Mouse (Mus musculus) adrenal gland, postnatal 36 days (tissue): Measurements from ENCODE around the gene Oaz3. TPM values are rescaled to one million over a fixed set of nuclear protein-coding genes. Genes with fewer than 3 reads are reported as not detected.

ENCODE experiments used
- DNase-seq, 2 experiments: peaks; one replicate each; pipeline ENCODE4 v3.0.0; 2021; ENCODE audit warnings: mixed read lengths in 1 of 2
- long read RNA-seq, 2 experiments: library from polyadenylated mRNA; stranded (forward); transcript quantifications; one replicate each; pipeline ENCODE4 v2.0.0; 2021; ENCODE audit warnings: borderline sequencing depth in 2 of 2
- total RNA-seq, 2 experiments: library from RNA; stranded (reverse); gene quantifications; 2 replicates each; pipeline ENCODE4 v1.2.3; 2021

Oaz3 gene
- not detected for total RNA-seq
- long read RNA-seq, experiment 1, partial matches to known transcripts: 0 of 1 reads
- long read RNA-seq, experiment 1, other reads (novel, unspliced or antisense): 0 of 1 reads
- long read RNA-seq, experiment 2: 0 reads

GRCm38 (mm10) chr3:94443597-94443964, at the start of gene Oaz3:
Gene Oaz3 (minus strand): TSS chr3:94443915.
- DNase-seq: peak in 1 of 2 experiments; percentile 32

- no peak for DNase-seq
Observed at GRCm38 (mm10) chr3:94487581-94487980, 43.9 kb upstream of the Oaz3 start.

GRCm38 (mm10) chr3:94485922-94486321, 42.2 kb upstream of the Oaz3 start:
- no peak for DNase-seq

- DNase-seq: peak; percentile 40 to 49
Observed at GRCm38 (mm10) chr3:94483790-94484439, 40.2 kb upstream of the Oaz3 start.

GRCm38 (mm10) chr3:94482764-94483385, 39.2 kb upstream of the Oaz3 start:
- DNase-seq: peak; percentile 41 to 47

GRCm38 (mm10) chr3:94481429-94481828, 37.7 kb upstream of the Oaz3 start:
- DNase-seq: no peak

- no peak for DNase-seq
Observed at GRCm38 (mm10) chr3:94480291-94480884, 36.7 kb upstream of the Oaz3 start, which contains the start of gene Riiad1. Gene Riiad1 (minus strand): TSS chr3:94480341.

GRCm38 (mm10) chr3:94479564-94479963, 35.8 kb upstream of the Oaz3 start:
- peak; percentile 30 to 36 for DNase-seq

- DNase-seq: no peak
Observed at GRCm38 (mm10) chr3:94478591-94479169, 35.0 kb upstream of the Oaz3 start.

- DNase-seq: no peak
Observed at GRCm38 (mm10) chr3:94477981-94478422, 34.3 kb upstream of the Oaz3 start, which contains the start of gene Celf3. Gene Celf3 (plus strand): TSS chr3:94478295.

GRCm38 (mm10) chr3:94477444-94477843, 33.7 kb upstream of the Oaz3 start:
- no peak for DNase-seq

GRCm38 (mm10) chr3:94476301-94477035, 32.8 kb upstream of the Oaz3 start:
- no peak for DNase-seq

GRCm38 (mm10) chr3:94473567-94474232, 30.0 kb upstream of the Oaz3 start:
- DNase-seq: no peak

- DNase-seq: no peak
Observed at GRCm38 (mm10) chr3:94473115-94473505, 29.4 kb upstream of the Oaz3 start.

GRCm38 (mm10) chr3:94472447-94473114, 28.9 kb upstream of the Oaz3 start:
- DNase-seq: peak; percentile 37 to 58

- DNase-seq: no peak
Observed at GRCm38 (mm10) chr3:94468931-94469330, 25.2 kb upstream of the Oaz3 start.

GRCm38 (mm10) chr3:94465632-94466430, 22.1 kb upstream of the Oaz3 start:
- no peak for DNase-seq

- peak in 1 of 2 experiments; percentile 21 for DNase-seq
Observed at GRCm38 (mm10) chr3:94463926-94464578, 20.3 kb upstream of the Oaz3 start.

- no peak for DNase-seq
Observed at GRCm38 (mm10) chr3:94459834-94460233, 16.1 kb upstream of the Oaz3 start.
